Mouse (Mus musculus) C2C12 (cell line): ENCODE measurements around the gene Adcy9. TPM values are rescaled to one million over a fixed set of nuclear protein-coding genes. Genes with fewer than 3 reads are reported as not detected.

Experiments used
- H3K27me3 ChIP-seq: one replicate; pipeline ENCODE4 v1.6.1; 2011; ENCODE audit not compliant: control insufficient read depth, insufficient read depth, insufficient read length
- H3K36me3 ChIP-seq: one replicate; pipeline ENCODE4 v1.6.1; 2011; ENCODE audit not compliant: control insufficient read depth, insufficient read depth
- H3K4me3 ChIP-seq: one replicate; pipeline ENCODE4 v1.5.1; 2011; ENCODE audit warnings: mild to moderate bottlenecking, control low read depth; ENCODE audit not compliant: poor library complexity, insufficient read depth, severe bottlenecking
- H3K79me2 ChIP-seq: one replicate; pipeline ENCODE4 v1.6.1; 2011; ENCODE audit not compliant: control insufficient read depth, insufficient read depth
- H3K79me3 ChIP-seq: one replicate; pipeline ENCODE4 v1.6.1; 2011; ENCODE audit warnings: low read depth, control low read depth
- H3ac ChIP-seq: one replicate; pipeline ENCODE3; 2011; ENCODE audit warnings: low read depth; ENCODE audit not compliant: control insufficient read depth, insufficient read length
- CEBPB ChIP-seq: IDR thresholded peaks from one replicate; pipeline ENCODE4 v1.6.1; 2011; ENCODE audit warnings: low read depth, mild to moderate bottlenecking, control low read depth, moderate library complexity
- CTCF ChIP-seq: IDR thresholded peaks from one replicate; pipeline ENCODE4 v1.5.1; 2011; ENCODE audit not compliant: control insufficient read depth, insufficient read depth, insufficient read length
- FOSL1 ChIP-seq: IDR thresholded peaks from one replicate; pipeline ENCODE4 v1.8.0; 2011; ENCODE audit warnings: mild to moderate bottlenecking, low read length; ENCODE audit not compliant: poor library complexity, insufficient read depth, severe bottlenecking
- MAX ChIP-seq: IDR thresholded peaks from one replicate; pipeline ENCODE4 v1.6.1; 2011; ENCODE audit warnings: mild to moderate bottlenecking, control low read depth
- MYOD1 ChIP-seq: IDR thresholded peaks from one replicate; pipeline ENCODE4 v1.6.1; 2011; ENCODE audit warnings: low read depth; ENCODE audit not compliant: control insufficient read depth, insufficient read length
- MYOG ChIP-seq: IDR thresholded peaks from one replicate; pipeline ENCODE4 v1.6.1; 2011; ENCODE audit not compliant: control insufficient read depth, insufficient read length; ENCODE audit errors: extremely low read depth
- USF1 ChIP-seq: IDR thresholded peaks from one replicate; pipeline ENCODE4 v1.6.1; 2011; ENCODE audit warnings: low read depth, mild to moderate bottlenecking, control low read depth, moderate library complexity
- polyA plus RNA-seq: library from polyadenylated mRNA; unstranded; fragments of >200 nt; fragmentation: generic; extraction: Trizol; gene quantifications from one replicate; pipeline ENCODE4 v1.2.1, GENCODE M21; 2012; ENCODE audit warnings: missing spikeins

The Adcy9 gene
- polyA plus RNA-seq, 1 experiment = 2.2 TPM

- no peak overlapping the region for H3K4me3 ChIP-seq
- H3ac ChIP-seq = no peak overlapping the region
- no peaks in the 10 kb centered on the region for H3K27me3 ChIP-seq
- no peaks in the 10 kb centered on the region for H3K79me3 ChIP-seq
- no peaks in the 10 kb centered on the region for H3K79me2 ChIP-seq
- no peaks in the 10 kb centered on the region for H3K36me3 ChIP-seq
- no peak for TF ChIP-seq MAX
- TF ChIP-seq MYOG = no peak
- TF ChIP-seq FOSL1 = no peak
- TF ChIP-seq CTCF = no peak
- no peak for TF ChIP-seq USF1
- no peak for TF ChIP-seq MYOD1
- no peak for TF ChIP-seq CEBPB
These were observed 34.3 kb upstream of the Adcy9 start for GRCm38 (mm10) chr16:4454563-4454962.

- TF ChIP-seq USF1 (no peak), MAX (no peak), FOSL1 (no peak), MYOD1 (no peak)
- H3K79me2 ChIP-seq = no peaks in the 10 kb centered on the region
- no peaks in the 10 kb centered on the region for H3K27me3 ChIP-seq
These were observed 29.1 kb upstream of the Adcy9 start for GRCm38 (mm10) chr16:4449418-4449817.

GRCm38 (mm10) chr16:4448235-4448634 is 27.9 kb upstream of the Adcy9 start:
- H3K27me3 ChIP-seq = no peaks in the 10 kb centered on the region
- H3K4me3 ChIP-seq = no peak overlapping the region
- TF ChIP-seq CTCF (no peak), MYOG (no peak), MYOD1 (no peak), CEBPB (no peak), USF1 (no peak), FOSL1 (no peak), MAX (no peak)
- no peaks in the 10 kb centered on the region for H3K36me3 ChIP-seq
- H3K79me3 ChIP-seq = no peaks in the 10 kb centered on the region
- no peaks in the 10 kb centered on the region for H3K79me2 ChIP-seq
- H3ac ChIP-seq = no peak overlapping the region

More at GRCm38 (mm10) chr16:4449418-4449817, 29.1 kb upstream of the Adcy9 start:
- Histone ChIP-seq H3K79me3 (no peaks in the 10 kb centered on the region), H3K36me3 (no peaks in the 10 kb centered on the region), H3ac (no peak overlapping the region), H3K4me3 (no peak overlapping the region)

GRCm38 (mm10) chr16:4446395-4446794 is 26.1 kb upstream of the Adcy9 start:
- no peak for TF ChIP-seq CTCF
- TF ChIP-seq USF1 = no peak
- TF ChIP-seq CEBPB = peak; percentile 12
- TF ChIP-seq MYOD1 = no peak
- H3K27me3 ChIP-seq = no peaks in the 10 kb centered on the region
- no peak overlapping the region for H3ac ChIP-seq

GRCm38 (mm10) chr16:4444378-4444777 is 24.1 kb upstream of the Adcy9 start:
- Histone ChIP-seq H3K4me3 (no peak overlapping the region), H3K79me2 (no peaks in the 10 kb centered on the region), H3ac (no peak overlapping the region), H3K27me3 (no peaks in the 10 kb centered on the region), H3K36me3 (no peaks in the 10 kb centered on the region), H3K79me3 (no peaks in the 10 kb centered on the region)
- no peak for TF ChIP-seq MYOD1
- no peak for TF ChIP-seq CEBPB
- TF ChIP-seq USF1 = no peak
- TF ChIP-seq MAX = no peak
- TF ChIP-seq MYOG = no peak
- TF ChIP-seq FOSL1 = no peak
- no peak for TF ChIP-seq CTCF

More at GRCm38 (mm10) chr16:4446395-4446794, 26.1 kb upstream of the Adcy9 start:
- Histone ChIP-seq H3K79me2 (no peaks in the 10 kb centered on the region), H3K79me3 (no peaks in the 10 kb centered on the region), H3K4me3 (no peak overlapping the region), H3K36me3 (no peaks in the 10 kb centered on the region)

- no peak for TF ChIP-seq USF1
- TF ChIP-seq CEBPB = no peak
- no peak for TF ChIP-seq CTCF
- no peak for TF ChIP-seq MAX
- no peak for TF ChIP-seq FOSL1
- no peak for TF ChIP-seq MYOG
- no peak for TF ChIP-seq MYOD1
- no peaks in the 10 kb centered on the region for H3K79me3 ChIP-seq
- no peaks in the 10 kb centered on the region for H3K27me3 ChIP-seq
- no peak overlapping the region for H3ac ChIP-seq
- H3K79me2 ChIP-seq = no peaks in the 10 kb centered on the region
- no peak overlapping the region for H3K4me3 ChIP-seq
- H3K36me3 ChIP-seq = no peaks in the 10 kb centered on the region
These were observed 19.2 kb upstream of the Adcy9 start for GRCm38 (mm10) chr16:4439302-4440066.
